ENCODE assay signal across 8 mouse cellular contexts in the genomic region with DNA sequence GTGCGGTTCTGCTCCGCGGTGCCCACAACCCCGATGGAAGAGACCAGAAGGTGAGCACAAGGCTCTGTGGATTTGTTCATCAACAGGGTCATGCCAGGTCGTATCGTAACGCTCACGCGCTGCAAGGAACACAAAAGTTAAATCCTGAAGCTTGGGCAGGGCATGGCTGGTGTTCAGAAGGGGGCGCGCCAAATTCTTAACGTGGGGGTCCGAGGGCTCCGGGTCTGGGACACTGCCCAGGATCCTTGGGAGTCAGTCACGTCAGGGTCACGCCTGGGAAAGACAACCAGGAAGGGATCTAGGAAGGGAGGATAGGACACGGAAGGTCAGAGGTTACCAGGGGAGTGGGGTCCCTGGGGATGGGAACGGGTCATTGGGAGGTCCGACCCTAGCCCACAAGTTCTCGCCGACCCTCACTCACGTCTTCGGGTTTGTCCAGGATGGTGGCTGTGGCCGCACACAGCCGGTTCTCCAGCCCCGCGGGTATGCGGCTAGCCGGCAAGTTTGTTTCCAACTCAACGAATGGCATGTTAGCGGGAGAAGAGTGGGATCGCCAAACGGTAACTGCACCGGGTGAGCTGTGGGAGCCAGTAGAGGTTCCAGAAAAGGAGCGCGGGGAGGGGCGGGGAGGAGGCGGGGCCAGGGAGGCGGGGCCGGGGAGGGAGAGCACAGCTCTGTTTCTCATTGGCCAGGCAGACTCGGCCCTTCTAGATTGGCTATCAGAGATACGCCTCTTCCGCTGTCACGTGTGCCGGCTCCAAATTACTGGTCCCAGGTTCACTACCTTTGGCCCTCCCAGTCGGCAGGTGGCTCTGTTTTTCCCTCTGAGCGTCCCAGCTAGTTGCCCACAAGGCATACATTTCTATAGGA. TPM values are rescaled to one million over a fixed set of nuclear protein-coding genes. Genes with fewer than 3 reads are reported as not detected.
DNase-seq lines count a peak whose midpoint lies in the region; ATAC-seq and TF ChIP-seq lines count a peak whose summit lies in the region.

A gene (minus strand): TSS at position 620 of the 870 bp plus-strand sequence.

- H3K4me2 ChIP-seq in forebrain, embryonic 12.5 days = peak within 1 kb of the TSS; percentile 77
- peak within 1 kb of the TSS; percentile 99 for H3K4me2 ChIP-seq in heart, postnatal 0 days (ENCODE audit: low read depth, low read length)
- peak within 1 kb of the TSS; percentile 83 for H3K4me2 ChIP-seq in liver, postnatal 0 days (ENCODE audit: low read depth, low read length)
- H3K4me2 ChIP-seq in neural tube, embryonic 15.5 days = peak within 1 kb of the TSS; percentile 99

- TF ChIP-seq CTCF in E14TG2a.4 (conservative IDR thresholded peaks at IDR 0.05; ENCODE audit: low read length) = no peak
- TF ChIP-seq CTCF in heart, postnatal 0 days (IDR thresholded peaks at IDR 0.05; ENCODE audit: low read depth) = peak; percentile 21; the same call in 1 of the 2 replicates
- TF ChIP-seq CTCF in liver, postnatal 0 days (IDR thresholded peaks at IDR 0.05; ENCODE audit: low read depth) = peak; percentile 48

- under 1% methylated on average over 47 of the region's 47 CpGs for WGBS in forebrain, embryonic 12.5 days
- under 1% methylated on average over 47 of the region's 47 CpGs for WGBS in heart, postnatal 0 days
- WGBS in large intestine, adult 2 months = under 1% methylated on average over 47 of the region's 47 CpGs
- under 1% methylated on average over 46 of the region's 47 CpGs for WGBS in liver, postnatal 0 days (ENCODE audit: insufficient replicate concordance)
- under 1% methylated on average over 47 of the region's 47 CpGs for WGBS in neural tube, embryonic 15.5 days

- H3K27me3 ChIP-seq in E14TG2a.4 (ENCODE audit: insufficient read depth, low read length) = no peaks in the 10 kb centered on the region
- peaks cover 14% of the 10 kb centered on the region for H3K27me3 ChIP-seq in forebrain, embryonic 12.5 days
- no peaks in the 10 kb centered on the region for H3K27me3 ChIP-seq in heart, postnatal 0 days (ENCODE audit: control insufficient read depth, insufficient read depth, low read length)
- no peaks in the 10 kb centered on the region for H3K27me3 ChIP-seq in liver, postnatal 0 days (ENCODE audit: insufficient read depth, low read length)
- peaks cover 15% of the 10 kb centered on the region for H3K27me3 ChIP-seq in neural tube, embryonic 15.5 days (replicated peaks)

- H3K9ac ChIP-seq in forebrain, embryonic 12.5 days = peak within 1 kb of the TSS; percentile 68
- peak within 1 kb of the TSS; percentile 66 for H3K9ac ChIP-seq in heart, postnatal 0 days (replicated peaks; ENCODE audit: low read depth, low read length)
- H3K9ac ChIP-seq in liver, postnatal 0 days (replicated peaks) = peak within 1 kb of the TSS; percentile 71
- peak within 1 kb of the TSS; percentile 68 for H3K9ac ChIP-seq in neural tube, embryonic 15.5 days (replicated peaks)

- peaks cover 31% of the 10 kb centered on the region for H3K4me1 ChIP-seq in E14TG2a.4 (replicated peaks; ENCODE audit: low read depth, low read length)
- peaks cover 14% of the 10 kb centered on the region for H3K4me1 ChIP-seq in forebrain, embryonic 12.5 days
- H3K4me1 ChIP-seq in heart, postnatal 0 days (ENCODE audit: control insufficient read depth, insufficient read depth) = peaks cover 8% of the 10 kb centered on the region
- peaks cover 9% of the 10 kb centered on the region for H3K4me1 ChIP-seq in liver, postnatal 0 days (ENCODE audit: insufficient read depth)
- peaks cover 18% of the 10 kb centered on the region for H3K4me1 ChIP-seq in neural tube, embryonic 15.5 days

- peak within 1 kb of the TSS; percentile 98 for H3K4me3 ChIP-seq in E14TG2a.4 (replicated peaks; ENCODE audit: low read length)
- H3K4me3 ChIP-seq in forebrain, embryonic 12.5 days (replicated peaks) = peak within 1 kb of the TSS; percentile 66
- H3K4me3 ChIP-seq in heart, postnatal 0 days (ENCODE audit: low read depth, low read length) = peak within 1 kb of the TSS; percentile 67
- H3K4me3 ChIP-seq in liver, postnatal 0 days (ENCODE audit: low read depth, low read length) = peak within 1 kb of the TSS; percentile 57
- peak within 1 kb of the TSS; percentile 79 for H3K4me3 ChIP-seq in neural tube, embryonic 15.5 days (replicated peaks)

- 0 out of 2 replicates have a peak, but pooled peaks have one; percentile 40 for TF ChIP-seq EP300 in heart, postnatal 0 days (IDR thresholded peaks at IDR 0.05; ENCODE audit: low read depth)
- TF ChIP-seq EP300 in liver, postnatal 0 days (IDR thresholded peaks at IDR 0.05; ENCODE audit: low read depth) = peak; percentile 50

- H3K9me3 ChIP-seq in E14TG2a.4 (ENCODE audit: low read length) = no peaks in the 10 kb centered on the region
- no peaks in the 10 kb centered on the region for H3K9me3 ChIP-seq in forebrain, embryonic 12.5 days
- H3K9me3 ChIP-seq in heart, postnatal 0 days (replicated peaks; ENCODE audit: control insufficient read depth, low read length) = no peaks in the 10 kb centered on the region
- no peaks in the 10 kb centered on the region for H3K9me3 ChIP-seq in liver, postnatal 0 days (ENCODE audit: low read length)
- H3K9me3 ChIP-seq in neural tube, embryonic 15.5 days (replicated peaks) = no peaks in the 10 kb centered on the region

- peak; percentile 98 for ATAC-seq in forebrain, embryonic 12.5 days (ENCODE audit: low FRiP score)
- peak; percentile 96 for ATAC-seq in heart, postnatal 0 days (ENCODE audit: insufficient read depth, low read depth)
- peak; percentile 94 for ATAC-seq in liver, postnatal 0 days
- ATAC-seq in neural tube, embryonic 15.5 days (ENCODE audit: low FRiP score) = peak; percentile 97

- no peak within 1 kb of the TSS for H3K27ac ChIP-seq in forebrain, embryonic 12.5 days
- H3K27ac ChIP-seq in heart, postnatal 0 days (ENCODE audit: low read depth) = no peak within 1 kb of the TSS
- H3K27ac ChIP-seq in liver, postnatal 0 days (ENCODE audit: low read depth) = peak within 1 kb of the TSS; percentile 87
- H3K27ac ChIP-seq in neural tube, embryonic 15.5 days (replicated peaks) = peak within 1 kb of the TSS; percentile 66

- H3K36me3 ChIP-seq in E14TG2a.4 (ENCODE audit: insufficient read depth, low read length) = peaks cover 23% of the 10 kb centered on the region
- H3K36me3 ChIP-seq in forebrain, embryonic 12.5 days (replicated peaks) = no peaks in the 10 kb centered on the region
- no peaks in the 10 kb centered on the region for H3K36me3 ChIP-seq in heart, postnatal 0 days (replicated peaks; ENCODE audit: control insufficient read depth, insufficient read depth, low read length)
- no peaks in the 10 kb centered on the region; the same call in 1 of the 2 replicates for H3K36me3 ChIP-seq in liver, postnatal 0 days (replicated peaks; ENCODE audit: insufficient read depth, low read length)
- H3K36me3 ChIP-seq in neural tube, embryonic 15.5 days = no peaks in the 10 kb centered on the region

- DNase-seq in c-Kit-positive CD71-positive TER-119-positive erythroid progenitor cells, embryonic 14.5 days (ENCODE audit: low spot score) = peak; percentile 86
- DNase-seq in heart, postnatal 0 days (ENCODE audit: low spot score) = peak; percentile 93
- DNase-seq in large intestine, adult 2 months (ENCODE audit: low read depth, low spot score) = peak; percentile 93
- DNase-seq in liver, postnatal 0 days = peak; percentile 94
- peak; percentile 89 for DNase-seq in testis, postnatal 14 days (ENCODE audit: low spot score)

RNA-seq across cellular contexts. Expression of the gene that starts here (rescaled TPM):
- polyA plus RNA-seq in forebrain, embryonic 12.5 days (2016; fragmentation: Nextera tagmentation; extraction: Ambion mirVana) = 81.8 TPM in 2 replicates
- total RNA-seq in heart, postnatal 0 days (2014; rRNA removed; ENCODE audit: low replicate concordance) = 66.7 and 83.0 TPM in 2 replicates
- 82.1 and 84.8 TPM in 2 replicates for polyA plus RNA-seq in heart, postnatal 0 days (2015; fragmentation: Nextera tagmentation; extraction: Ambion mirVana)
- polyA plus RNA-seq in large intestine, adult 2 months (2012; rRNA removed) = 81.4 and 104 TPM in 2 replicates
- 739 and 838 TPM in 2 replicates for polyA plus RNA-seq in liver, postnatal 0 days (2015; fragmentation: Nextera tagmentation; extraction: Ambion mirVana)
- 91.4 and 101 TPM in 2 replicates for polyA plus RNA-seq in neural tube, embryonic 15.5 days (2015; fragmentation: Nextera tagmentation; extraction: Ambion mirVana)

Comparison
In these comparisons a context has a peak if more than half of its experiments do, and no peak if none do; other contexts are left out.
1. H3K27ac ChIP-seq: peak in liver, postnatal 0 days (single experiment) and neural tube, embryonic 15.5 days (single experiment); none in forebrain, embryonic 12.5 days (single experiment) and heart, postnatal 0 days (single experiment).
2. Peak in every context shown above with its lines, with median percentiles within 50 percentile points of each other: H3K4me3 ChIP-seq, DNase-seq, ATAC-seq, H3K4me2 ChIP-seq and H3K9ac ChIP-seq.